Mouse (Mus musculus): ENCODE measurements around the gene Gucy2f.

Gene Gucy2f

DNA sequence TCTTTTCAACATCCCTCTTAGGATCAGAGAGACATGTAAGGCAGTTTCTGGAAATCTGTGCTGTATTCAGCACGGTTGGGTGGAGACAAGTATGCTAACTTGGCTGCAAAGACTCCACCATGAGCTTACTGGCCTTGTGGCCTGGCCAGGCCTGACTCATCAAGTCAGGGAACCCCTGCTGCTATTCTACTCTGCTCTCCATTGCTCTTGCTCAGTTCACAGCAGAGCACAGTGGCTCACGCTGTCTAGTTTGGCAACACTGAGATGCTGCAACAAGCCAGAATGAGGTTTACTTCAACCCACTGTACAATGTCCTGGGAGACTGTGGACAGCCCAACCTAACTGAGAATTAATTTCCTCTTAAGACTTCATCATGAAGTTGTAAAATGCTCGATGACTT, 134.1 kb downstream of the Gucy2f start:
- POLR2A ChIA-PET, result interaction anchor here in 1 of 4 experiments (0.6 kb wide), 1 partner anchor 1558 kb away, joined by 3 read pairs; no protein-coding TSS in a partner anchor
- CTCF ChIA-PET, result interaction anchor here in 1 of 4 experiments (0.8 kb wide), 1 partner anchor 176 kb away, joined by 3 read pairs; no protein-coding TSS in a partner anchor

All from embryonic stem cell, embryonic (primary cell).